Mouse (Mus musculus): ENCODE data around the gene Plekhh1.
A peak's percentile ranks its signal among the peaks of the same experiment; 100 is the strongest.

Gene Plekhh1

DNA sequence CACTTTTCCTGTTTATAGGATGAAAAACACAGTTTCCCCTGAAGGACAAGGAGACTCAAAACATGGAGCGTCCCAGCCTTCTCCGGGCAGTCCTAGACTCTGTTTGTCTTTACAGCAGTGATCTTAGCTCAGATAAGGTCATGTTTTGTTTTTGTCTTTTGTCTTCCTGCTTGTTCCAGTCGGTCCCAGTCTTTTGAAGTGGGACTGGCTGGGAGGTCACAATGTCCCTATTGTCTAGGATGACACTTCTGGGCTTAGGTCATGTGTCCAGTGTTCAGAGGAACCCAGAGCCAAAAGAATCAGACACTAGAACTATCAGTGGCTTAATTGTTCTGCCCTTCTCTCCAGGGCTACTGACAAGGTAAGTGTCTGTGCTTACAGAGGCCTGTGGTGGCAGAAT is 6.4 kb downstream of the Plekhh1 start:
- DNase-seq, result no peak

DNA sequence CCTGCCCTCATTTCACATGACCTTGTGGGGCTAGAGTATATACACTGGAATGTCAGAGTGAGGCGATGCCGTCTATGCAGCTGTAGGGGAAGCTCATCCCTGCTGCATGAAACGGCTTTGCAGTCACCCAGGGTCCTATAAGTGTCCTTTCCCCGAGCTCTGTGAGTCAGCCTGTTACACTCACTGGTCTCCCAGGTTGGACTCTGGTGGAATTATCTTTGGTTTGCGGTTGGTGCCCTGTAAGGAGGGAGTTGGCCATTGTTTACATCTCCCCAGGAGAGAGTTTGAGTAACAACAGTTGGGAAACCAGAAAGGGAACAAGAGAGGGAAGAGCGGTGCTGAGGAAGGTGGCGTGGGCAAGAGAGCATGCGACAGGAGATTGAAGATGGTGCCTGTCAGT is 10.7 kb downstream of the Plekhh1 start:
- DNase-seq, result no peak

- no peak for DNase-seq
These were observed 11.4 kb downstream of the Plekhh1 start for GRCm38 (mm10) chr12:79040201-79040827.

- no peak for DNase-seq
These were observed 12.5 kb downstream of the Plekhh1 start for GRCm38 (mm10) chr12:79041436-79041835.

DNA sequence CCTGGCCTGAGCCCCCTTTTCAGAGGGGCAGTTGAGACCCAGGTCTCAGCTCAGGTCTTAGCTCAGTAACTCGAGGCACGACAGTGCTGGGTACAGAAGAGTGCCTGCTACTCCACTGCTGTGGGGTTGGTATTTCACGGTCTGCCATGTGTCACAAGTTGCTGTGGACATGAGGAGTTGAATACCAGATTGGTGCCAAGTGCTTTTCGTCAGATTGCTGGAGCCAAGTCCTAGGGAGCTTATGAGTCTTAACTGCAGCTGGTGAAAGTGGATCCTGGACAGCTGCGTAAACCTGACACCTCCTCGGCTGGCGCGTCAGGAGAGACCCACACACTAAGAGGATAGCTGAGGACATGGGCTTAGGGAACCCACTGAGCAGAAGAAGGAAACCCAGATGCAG is 15.7 kb downstream of the Plekhh1 start:
- no peak for DNase-seq

DNA sequence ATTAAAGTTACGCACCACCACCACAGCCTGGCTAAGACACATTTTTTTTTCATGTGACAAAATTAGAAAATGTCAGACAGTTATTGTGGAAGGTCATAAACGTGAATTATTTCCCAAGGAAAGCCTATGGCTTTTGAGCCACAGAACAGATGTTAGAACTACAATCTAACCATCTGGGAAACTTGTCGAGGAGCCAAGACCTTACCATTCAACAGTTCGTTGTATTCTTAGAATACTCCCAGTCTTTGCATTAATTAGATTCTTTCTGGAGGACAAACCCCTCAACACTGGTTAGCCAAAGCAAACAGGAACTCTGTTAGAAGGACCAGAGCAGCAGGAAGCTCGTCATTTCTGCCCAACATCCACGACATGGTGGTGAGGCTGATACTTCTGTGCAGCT is 17.2 kb downstream of the Plekhh1 start:
- DNase-seq, result no peak

- DNase-seq, result no peak
These were observed 18.2 kb downstream of the Plekhh1 start for GRCm38 (mm10) chr12:79047203-79047602.

- no peak for DNase-seq
These were observed 19.9 kb downstream of the Plekhh1 start for GRCm38 (mm10) chr12:79048898-79049297.

GRCm38 (mm10) chr12:79049807-79050206 is 20.8 kb downstream of the Plekhh1 start:
- DNase-seq, result no peak

GRCm38 (mm10) chr12:79050545-79051212 is 21.7 kb downstream of the Plekhh1 start:
- DNase-seq, result no peak

DNA sequence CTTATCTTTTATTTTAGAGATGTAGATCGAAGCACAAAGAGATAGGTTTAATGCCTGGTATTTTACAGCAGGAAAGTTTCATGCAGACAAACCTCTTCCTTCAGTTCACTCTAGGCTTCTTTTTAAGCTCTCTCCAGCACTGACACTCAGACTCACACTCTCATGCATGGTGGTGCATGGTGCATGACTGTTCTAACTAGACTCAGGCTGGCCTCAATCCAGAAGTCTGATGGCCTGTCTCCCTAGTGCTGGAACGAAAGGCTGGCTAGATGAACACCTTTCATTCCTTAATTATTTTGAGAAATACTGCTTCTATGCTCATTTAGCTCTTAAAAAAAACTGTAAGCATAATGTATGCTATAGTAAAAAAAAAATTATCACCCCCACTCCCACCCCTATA is 23.1 kb downstream of the Plekhh1 start:
- peak; percentile 67 for DNase-seq

- DNase-seq, result no peak
These were observed 26.3 kb downstream of the Plekhh1 start for GRCm38 (mm10) chr12:79055276-79055675.

DNA sequence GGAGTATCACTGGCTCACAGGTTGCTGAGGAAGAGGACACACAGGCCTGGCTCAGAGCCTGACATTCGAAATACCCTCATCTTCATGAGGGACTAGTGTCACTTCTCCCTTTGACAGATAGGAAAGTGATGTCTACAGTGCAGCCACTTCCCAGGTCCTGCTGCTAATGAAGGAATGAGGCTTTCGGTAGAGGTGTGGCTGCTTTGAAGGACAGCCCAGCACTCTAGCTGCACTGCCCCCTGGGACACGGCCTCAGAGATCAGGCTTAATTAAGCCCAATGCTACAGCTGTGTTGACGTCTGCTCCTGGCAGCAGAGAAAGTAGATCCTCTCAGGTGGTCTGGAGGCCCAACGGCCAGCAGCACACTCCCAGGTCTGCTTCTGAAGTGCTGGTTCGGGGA is 30.6 kb downstream of the Plekhh1 start:
- DNase-seq, result no peak

DNA sequence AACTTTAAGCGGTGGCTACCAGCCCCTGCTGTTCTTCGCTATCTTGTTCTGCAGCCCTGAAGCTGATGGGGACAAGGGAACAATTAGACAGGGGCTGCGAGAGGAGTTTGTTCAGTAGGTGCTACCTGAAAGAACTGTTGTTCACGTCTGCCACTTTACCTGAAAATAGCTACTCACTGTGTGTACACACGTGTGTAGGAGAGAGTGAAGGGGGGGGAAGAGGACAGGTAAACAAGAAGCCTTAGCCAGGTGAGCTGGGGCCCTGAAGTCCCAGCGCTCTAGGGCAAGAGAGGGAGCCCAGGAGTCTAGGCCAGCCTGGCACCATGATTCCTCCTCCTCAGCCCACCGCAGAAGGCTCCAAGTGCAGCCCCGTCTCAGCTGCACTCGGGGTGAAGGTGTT is 31.2 kb downstream of the Plekhh1 start:
- DNase-seq, result no peak

- DNase-seq, result no peak
These were observed 32.0 kb downstream of the Plekhh1 start for GRCm38 (mm10) chr12:79060766-79061652.

DNA sequence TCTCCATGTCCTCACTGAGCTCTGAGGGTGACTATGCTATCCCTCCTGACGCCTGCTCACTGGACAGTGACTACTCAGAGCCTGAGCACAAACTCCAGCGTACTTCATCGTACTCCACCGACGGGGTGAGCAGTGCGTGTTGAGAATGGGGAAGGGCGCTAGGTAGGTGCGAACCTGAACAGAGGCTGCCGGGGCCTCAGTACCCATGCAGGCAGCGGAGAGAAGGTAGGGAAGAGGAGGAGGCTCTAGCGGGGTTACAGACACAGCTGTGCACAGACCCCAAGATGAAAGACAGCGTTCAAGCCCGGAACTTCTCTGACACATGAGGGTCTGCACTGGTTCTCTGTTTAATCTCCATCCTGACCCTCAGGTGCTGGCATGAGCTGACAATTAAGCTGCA is 35.5 kb downstream of the Plekhh1 start:
- no peak for DNase-seq

GRCm38 (mm10) chr12:79066431-79066830 is 37.5 kb downstream of the Plekhh1 start:
- no peak for DNase-seq

GRCm38 (mm10) chr12:79067526-79067925 is 38.6 kb downstream of the Plekhh1 start:
- peak; percentile 44 for DNase-seq

DNA sequence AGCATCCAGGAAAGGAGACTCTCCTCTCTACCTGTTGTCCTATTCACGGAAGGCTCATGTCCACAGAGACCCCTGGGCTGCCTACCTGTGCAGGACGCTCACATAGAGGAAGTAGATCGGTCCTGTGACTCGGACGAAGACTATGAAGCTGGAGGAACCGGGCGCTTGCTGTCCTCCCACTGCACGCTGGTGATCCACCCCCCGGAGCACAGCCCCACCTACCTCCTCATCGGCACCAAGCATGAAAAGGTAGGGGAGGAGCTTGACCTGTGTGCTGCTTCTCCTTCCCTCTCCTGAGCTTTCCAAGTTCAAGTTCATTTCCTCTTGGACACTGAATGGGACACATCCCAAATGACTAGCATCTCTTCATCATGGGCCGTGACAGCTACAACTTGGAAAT is 39.3 kb downstream of the Plekhh1 start:
- DNase-seq, result peak; percentile 72

DNA sequence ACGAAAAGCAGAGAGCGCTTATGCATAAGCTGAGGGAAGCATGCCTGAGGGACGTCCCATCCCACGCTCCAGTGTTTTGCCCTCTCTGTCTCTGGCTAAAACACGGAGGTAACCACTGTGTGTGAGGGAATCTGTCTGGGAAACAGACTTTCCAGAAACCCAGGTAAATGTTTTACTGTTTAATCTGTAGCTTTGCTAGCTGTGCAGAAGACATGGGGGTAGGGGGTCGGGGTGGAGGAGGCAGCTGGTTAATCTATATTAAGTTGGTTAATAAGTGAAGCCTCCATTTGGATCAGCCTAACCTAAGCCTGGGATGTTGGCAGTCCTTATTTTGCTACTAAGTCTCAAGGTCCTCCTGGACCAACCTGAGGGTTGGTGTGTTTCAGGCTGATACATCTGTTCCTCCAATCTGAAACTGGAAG is 40.2 kb downstream of the Plekhh1 start:
- peak; percentile 69 for DNase-seq

- no peak for DNase-seq
These were observed 41.0 kb downstream of the Plekhh1 start for GRCm38 (mm10) chr12:79069916-79070315.

GRCm38 (mm10) chr12:79070736-79071333 is 41.9 kb downstream of the Plekhh1 start:
- DNase-seq, result no peak

DNA sequence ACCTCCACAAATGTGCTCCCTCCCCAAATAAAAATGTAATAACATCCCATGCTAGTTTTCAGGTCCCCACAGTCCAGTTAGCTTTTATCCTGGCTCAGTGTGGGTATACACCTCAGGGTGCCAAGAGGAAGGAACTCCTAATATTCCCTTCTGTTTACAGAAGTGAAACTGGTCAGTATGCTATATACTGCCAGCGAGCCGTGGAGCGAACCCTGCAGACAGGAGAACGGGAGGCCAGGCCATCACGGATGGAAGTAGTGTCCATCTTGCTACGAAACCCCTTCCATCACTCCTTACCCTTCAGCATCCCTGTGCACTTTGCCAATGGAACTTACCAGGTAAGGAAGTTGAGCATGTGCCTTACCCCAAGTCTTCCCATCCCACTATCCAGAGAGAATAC is 43.6 kb downstream of the Plekhh1 start:
- no peak for DNase-seq

Measured in kidney, postnatal 14 days (tissue).